Mouse (Mus musculus) lung, postnatal 36 days (tissue): ENCODE measurements around the gene Stat1.
A peak's percentile ranks its signal among the peaks of the same experiment; 100 is the strongest.

Experiments used
- DNase-seq: peaks from one replicate; pipeline ENCODE4 v3.0.0; 2022; ENCODE audit warnings: mixed read lengths

The Stat1 gene

GRCm38 (mm10) chr1:52118860-52119591, at the start of gene Stat1:
TSS of gene Stat1 (plus strand) at chr1:52119440.
- DNase-seq, result peak; percentile 91

DNA sequence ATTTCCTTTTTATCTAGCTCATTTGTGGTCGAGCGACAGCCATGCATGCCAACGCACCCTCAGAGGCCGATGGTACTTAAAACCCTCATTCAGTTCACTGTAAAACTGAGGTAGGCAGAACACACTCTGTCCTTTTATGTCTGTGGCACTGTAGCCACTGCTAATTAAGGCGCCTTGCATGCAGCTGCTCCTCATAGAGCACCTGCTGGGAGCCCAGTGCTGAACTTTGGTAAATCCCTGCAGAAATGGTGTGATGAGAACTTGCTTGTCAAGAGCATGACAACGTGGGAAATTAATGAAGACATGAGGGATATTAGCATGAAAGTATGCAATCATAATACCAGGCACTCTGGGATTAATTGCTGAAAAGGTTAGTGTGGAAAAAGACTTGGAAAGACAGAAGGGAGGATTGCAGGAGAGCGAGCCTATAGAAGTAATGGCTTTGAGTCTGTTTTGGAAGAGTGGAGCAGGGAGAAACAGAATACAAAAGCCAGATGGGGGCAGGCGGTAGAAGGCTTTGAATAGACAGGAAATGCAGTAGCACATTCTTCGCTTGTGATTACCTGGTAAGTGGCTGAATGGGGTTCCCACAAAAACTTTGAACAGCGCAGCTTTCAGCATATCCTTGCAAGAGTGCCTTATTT, 39.4 kb upstream of the Stat1 start:
- DNase-seq, result no peak

GRCm38 (mm10) chr1:52080375-52080774, 38.9 kb upstream of the Stat1 start:
- no peak for DNase-seq

DNA sequence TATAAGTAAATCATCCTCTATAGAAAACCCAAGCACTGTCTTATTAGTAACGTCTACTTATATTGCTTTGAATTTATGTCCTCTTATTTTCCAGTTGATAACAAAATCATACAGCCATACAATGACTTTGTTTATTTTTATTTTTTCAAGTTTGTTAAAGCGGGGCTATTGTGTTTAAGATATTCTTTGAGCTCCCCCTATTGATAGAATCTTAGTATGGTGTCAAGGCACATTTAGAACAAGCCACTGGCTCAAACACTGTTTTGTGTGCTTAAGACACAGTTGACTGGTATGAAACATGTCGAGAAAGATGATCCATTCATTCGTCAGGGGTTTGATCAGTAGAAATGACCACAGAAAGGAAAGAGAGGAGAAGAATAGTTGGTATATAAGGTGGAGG, 33.0 kb upstream of the Stat1 start:
- DNase-seq, result no peak

DNA sequence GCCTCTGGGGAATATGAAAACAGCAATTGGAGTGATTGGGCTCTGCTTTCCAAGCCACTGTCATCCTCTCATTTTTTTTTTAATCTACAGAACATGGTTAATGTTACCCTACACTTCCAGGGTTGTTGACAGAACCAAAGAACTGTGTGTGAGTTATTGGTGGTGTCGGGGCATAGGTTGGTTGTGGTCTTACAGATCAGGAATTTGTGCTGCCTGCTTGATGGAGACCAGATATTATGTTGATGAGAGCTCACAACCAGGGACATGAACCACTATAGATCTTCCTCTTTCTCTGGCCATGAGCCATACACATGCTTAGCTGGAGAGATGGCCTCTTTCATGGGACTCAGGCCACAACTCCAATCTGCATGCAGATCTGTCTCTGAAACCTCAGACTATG, 32.1 kb upstream of the Stat1 start:
- DNase-seq, result no peak

- peak; percentile 11 for DNase-seq
Observed at GRCm38 (mm10) chr1:52088634-52089033, 30.6 kb upstream of the Stat1 start.

DNA sequence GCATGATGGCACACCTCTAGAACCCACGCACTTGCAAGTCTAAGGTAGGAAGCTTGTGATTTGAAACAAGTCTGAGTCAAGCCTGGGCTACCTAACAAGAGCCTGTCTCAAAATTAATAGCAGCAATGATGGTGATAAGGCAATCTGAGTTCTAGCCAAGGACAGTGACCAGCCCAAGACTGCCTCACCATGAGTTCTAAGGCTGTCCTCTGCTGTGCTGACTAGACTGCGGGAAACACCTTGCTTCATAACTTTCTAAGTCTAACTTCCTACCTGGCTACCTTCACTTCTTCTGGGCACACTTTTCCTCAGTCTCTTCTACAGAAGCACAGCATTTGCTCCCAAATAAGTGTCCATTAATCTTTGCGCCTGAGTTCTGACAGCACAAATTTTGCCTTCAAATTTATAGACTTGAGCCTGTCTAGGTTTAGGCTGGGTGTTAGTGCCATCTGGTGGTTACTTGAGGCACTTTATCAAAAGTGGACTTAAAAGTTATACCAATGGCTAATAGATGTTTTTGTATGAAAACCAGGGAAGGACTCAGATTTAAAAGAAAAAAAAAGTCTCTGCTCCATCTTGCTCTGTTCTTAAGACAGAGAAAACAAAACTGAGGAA, 20.5 kb upstream of the Stat1 start:
- DNase-seq, result peak; percentile 77

GRCm38 (mm10) chr1:52100496-52100895, 18.7 kb upstream of the Stat1 start:
- DNase-seq, result peak; percentile 21

- DNase-seq, result no peak
Observed at GRCm38 (mm10) chr1:52102795-52103194, 16.4 kb upstream of the Stat1 start.

GRCm38 (mm10) chr1:52107206-52107605, 12.0 kb upstream of the Stat1 start:
- no peak for DNase-seq

- DNase-seq, result no peak
Observed at GRCm38 (mm10) chr1:52111217-52111616, 8.0 kb upstream of the Stat1 start.

DNA sequence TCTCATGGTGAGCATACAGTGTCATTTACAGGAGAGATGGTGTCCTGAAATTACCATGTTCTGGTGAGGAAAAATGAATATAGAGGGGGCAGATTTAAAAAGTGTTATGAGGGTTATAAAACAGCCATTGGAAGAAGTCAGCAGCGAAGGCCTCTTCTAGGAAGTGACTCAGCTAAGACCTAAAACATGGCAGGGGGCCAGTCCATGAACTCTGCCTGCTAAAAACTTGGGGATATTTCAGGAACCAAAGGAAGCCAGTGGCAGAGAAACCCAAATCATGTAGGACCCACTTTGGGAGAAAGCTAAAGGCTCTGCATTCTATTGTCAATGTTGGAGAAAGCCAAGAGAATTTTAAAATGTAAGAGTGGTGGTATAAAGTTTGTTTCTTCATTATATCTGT, 6.9 kb upstream of the Stat1 start:
- DNase-seq, result no peak

DNA sequence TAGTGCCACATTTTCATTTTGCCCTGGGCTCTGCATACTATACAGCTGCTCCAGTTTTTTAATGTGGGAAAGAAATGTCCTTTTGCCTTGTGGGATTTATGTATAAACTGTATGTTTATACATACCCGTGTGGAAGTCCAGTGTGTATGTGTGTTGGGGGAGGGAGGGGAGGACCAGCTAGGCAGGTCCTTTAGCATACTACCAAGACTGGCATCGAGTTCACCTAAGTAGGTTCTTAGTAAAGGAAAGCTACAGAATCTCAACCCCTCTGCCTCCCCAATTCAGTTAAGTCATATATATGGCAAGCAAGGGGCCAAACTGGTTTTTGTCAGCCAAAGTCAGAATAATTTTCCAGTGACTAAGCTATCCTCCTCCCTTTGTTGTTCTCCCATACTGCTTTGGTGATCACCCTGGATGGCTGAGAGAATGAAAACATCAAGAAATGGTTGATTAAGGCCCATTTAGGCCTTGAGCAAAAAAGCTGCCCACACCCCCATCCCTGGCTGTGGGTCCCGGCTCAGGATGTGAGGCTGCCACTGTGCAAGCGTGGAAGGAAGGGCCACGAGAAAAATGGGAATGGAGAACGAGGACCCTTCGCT, 6.1 kb upstream of the Stat1 start:
- DNase-seq, result no peak

- peak; percentile 98 for DNase-seq
Observed at GRCm38 (mm10) chr1:52113666-52114069, 5.6 kb upstream of the Stat1 start.

- DNase-seq, result peak; percentile 19
Observed at GRCm38 (mm10) chr1:52116441-52116840, 2.8 kb upstream of the Stat1 start.

DNA sequence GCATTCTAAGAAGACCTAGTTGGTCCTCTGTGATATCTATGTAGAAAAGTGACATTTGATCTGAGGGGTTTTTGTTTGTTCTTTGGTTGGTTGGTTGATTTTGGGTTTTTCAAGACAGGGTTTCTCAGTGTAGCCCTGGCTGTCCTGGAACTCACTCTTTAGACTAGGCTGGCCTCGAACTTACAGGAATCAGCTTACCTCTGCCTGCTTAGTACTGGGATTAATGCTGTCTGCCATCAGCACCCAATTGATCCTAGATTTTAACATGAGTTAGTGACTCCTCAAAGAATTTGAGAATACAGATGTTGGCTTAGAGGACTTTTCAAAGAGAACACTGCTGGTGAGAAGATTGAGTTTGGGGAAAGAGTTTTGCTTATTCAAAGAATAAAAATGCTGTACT, 1.5 kb upstream of the Stat1 start:
- DNase-seq, result no peak

- DNase-seq, result peak; percentile 21
Observed at GRCm38 (mm10) chr1:52119691-52120090, 451 bp downstream of the Stat1 start.

- DNase-seq, result no peak
Observed at GRCm38 (mm10) chr1:52120191-52120590, 951 bp downstream of the Stat1 start.

DNA sequence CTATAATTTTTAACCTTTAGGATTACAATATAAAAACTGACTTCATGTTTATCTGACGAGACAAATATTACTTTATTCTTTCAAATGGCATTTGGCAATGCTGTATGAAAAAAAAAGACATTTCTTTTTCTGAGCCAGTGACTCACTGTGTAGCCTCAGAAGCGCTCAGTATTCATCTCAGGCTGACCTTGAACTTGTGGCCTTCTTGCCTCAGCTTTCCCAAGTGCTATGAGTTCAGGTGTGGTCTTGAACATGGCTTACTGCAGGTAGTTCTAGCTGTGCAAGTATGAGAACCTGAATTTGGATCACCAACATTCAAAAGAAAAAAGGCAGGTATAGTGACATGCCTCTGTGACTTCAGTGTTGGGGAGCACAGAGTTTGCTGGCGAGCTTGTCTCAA, 1.8 kb downstream of the Stat1 start:
- no peak for DNase-seq

DNA sequence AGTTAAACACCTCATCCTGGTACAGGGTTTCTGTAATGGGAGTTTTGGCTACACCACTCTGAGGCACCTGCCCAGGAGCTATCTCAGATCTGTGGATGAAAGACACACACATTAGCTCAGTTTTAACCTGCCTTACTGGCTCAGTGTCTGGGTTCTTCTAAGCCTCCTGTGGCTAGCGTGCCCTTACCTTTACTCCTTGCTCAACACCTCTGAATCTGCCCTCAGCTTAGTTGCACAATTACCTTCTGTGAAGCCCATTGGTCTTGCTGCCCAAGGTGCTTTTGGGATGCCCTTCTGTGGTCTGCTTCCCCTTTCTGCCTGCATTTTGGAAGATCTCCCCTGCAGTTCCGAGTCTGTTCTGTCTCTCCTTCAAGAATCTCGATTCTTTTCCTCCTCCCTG, 5.6 kb downstream of the Stat1 start:
- no peak for DNase-seq

- DNase-seq, result no peak
Observed at GRCm38 (mm10) chr1:52127350-52127749, 8.1 kb downstream of the Stat1 start.

DNA sequence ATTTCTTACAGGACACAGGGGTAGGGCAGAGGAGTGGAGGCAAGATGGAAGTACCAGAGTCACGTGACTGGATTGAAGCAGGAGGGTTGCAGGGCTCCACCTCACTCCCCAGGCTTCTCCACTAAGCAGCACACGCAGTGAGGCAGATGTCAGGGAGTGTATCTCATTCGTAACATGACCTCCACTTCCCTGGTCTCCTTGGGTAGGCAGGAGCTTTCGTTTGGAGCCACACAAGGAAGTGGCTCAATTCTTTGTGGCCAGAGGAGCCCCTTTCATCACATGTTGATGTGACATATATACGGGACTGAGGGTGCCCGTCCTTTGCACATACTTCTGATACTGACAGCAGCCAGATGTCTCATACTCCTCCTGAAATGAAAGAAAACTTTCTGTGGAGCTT, 10.6 kb downstream of the Stat1 start:
- DNase-seq, result no peak

GRCm38 (mm10) chr1:52131787-52132377, 12.6 kb downstream of the Stat1 start:
- no peak for DNase-seq
